Mouse (Mus musculus) ES-Bruce4 (cell line): ENCODE results near the gene Ccr6. TPM values are rescaled to one million over a fixed set of nuclear protein-coding genes. Genes with fewer than 3 reads are reported as not detected.

Experiments used
- H3K27ac ChIP-seq: 2 replicates; pipeline ENCODE4 v1.5.1; 2012; ENCODE audit warnings: low read length, inconsistent platforms; ENCODE audit not compliant: insufficient read depth
- H3K27me3 ChIP-seq: 2 replicates; pipeline ENCODE4 v1.6.1; 2012; ENCODE audit warnings: mild to moderate bottlenecking, low read length, inconsistent platforms; ENCODE audit not compliant: control insufficient read depth, poor library complexity, insufficient read depth, severe bottlenecking
- H3K36me3 ChIP-seq: 2 replicates; pipeline ENCODE4 v1.6.1; 2012; ENCODE audit warnings: inconsistent platforms, mild to moderate bottlenecking, low read length, moderate library complexity; ENCODE audit not compliant: control insufficient read depth, poor library complexity, insufficient read depth, severe bottlenecking
- H3K4me1 ChIP-seq: one replicate; pipeline ENCODE4 v1.8.1; 2011; ENCODE audit warnings: low read length; ENCODE audit not compliant: control insufficient read depth, insufficient read depth
- H3K4me3 ChIP-seq: 2 replicates; pipeline ENCODE4 v1.5.1; 2011; ENCODE audit warnings: low read depth, mild to moderate bottlenecking, low read length
- H3K9ac ChIP-seq: 2 replicates; pipeline ENCODE4 v1.6.1; 2012; ENCODE audit warnings: low read depth, mild to moderate bottlenecking, inconsistent platforms; ENCODE audit not compliant: poor library complexity, severe bottlenecking
- H3K9me3 ChIP-seq: replicated peaks from 2 replicates; pipeline ENCODE4 v1.6.1; 2012; ENCODE audit warnings: mild to moderate bottlenecking, low read length, inconsistent platforms; ENCODE audit not compliant: control insufficient read depth, poor library complexity, insufficient read depth, severe bottlenecking
- CTCF ChIP-seq: IDR thresholded peaks from one replicate; pipeline ENCODE4 v1.8.1; 2011; ENCODE audit warnings: low read depth, low read length
- EP300 ChIP-seq: IDR thresholded peaks from 2 replicates; pipeline ENCODE4 v1.6.1; 2011; ENCODE audit warnings: low read depth, low read length; ENCODE audit not compliant: insufficient read depth
- POLR2A ChIP-seq: IDR thresholded peaks from one replicate; pipeline ENCODE4 v1.8.1; 2011; ENCODE audit warnings: low read length; ENCODE audit not compliant: insufficient read depth
- polyA plus RNA-seq: library from polyadenylated mRNA; stranded (reverse); fragments of >200 nt; gene quantifications from 2 replicates; pipeline ENCODE4 v1.2.4, GENCODE M21; 2011; ENCODE audit warnings: low read depth; ENCODE audit not compliant: missing spikeins, insufficient read depth, insufficient read length

Gene Ccr6
- polyA plus RNA-seq, 1 experiment: not detected

DNA sequence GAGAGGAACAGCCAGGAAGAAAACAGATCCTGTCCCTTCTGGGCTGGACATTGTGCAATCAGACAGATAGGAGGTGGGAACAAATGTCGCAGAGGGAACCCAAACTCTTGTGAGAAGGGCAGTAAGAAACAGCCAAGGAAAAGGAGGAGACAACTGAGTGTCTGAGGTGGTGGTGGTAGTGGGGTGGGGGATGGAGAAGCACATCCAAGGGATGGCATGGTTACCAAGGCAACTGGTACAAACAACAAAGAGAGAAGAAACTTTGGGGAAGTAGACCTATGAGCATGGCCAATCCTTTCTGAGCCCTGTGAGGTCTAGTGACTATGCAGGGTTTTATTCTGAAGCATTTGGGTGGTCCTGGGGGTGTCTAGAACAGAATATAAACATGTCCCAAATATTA is 21.5 kb upstream of the Ccr6 start:
- Histone ChIP-seq H3K9me3 (0 out of 2 replicates have a peak, but pooled peaks cover 6% of the 10 kb centered on the region), H3K27ac (no peak overlapping the region), H3K36me3 (no peaks in the 10 kb centered on the region), H3K9ac (no peak overlapping the region), H3K4me1 (no peaks in the 10 kb centered on the region), H3K27me3 (no peaks in the 10 kb centered on the region), H3K4me3 (no peak overlapping the region)
- TF ChIP-seq EP300 (no peak), CTCF (no peak), POLR2A (no peak)

DNA sequence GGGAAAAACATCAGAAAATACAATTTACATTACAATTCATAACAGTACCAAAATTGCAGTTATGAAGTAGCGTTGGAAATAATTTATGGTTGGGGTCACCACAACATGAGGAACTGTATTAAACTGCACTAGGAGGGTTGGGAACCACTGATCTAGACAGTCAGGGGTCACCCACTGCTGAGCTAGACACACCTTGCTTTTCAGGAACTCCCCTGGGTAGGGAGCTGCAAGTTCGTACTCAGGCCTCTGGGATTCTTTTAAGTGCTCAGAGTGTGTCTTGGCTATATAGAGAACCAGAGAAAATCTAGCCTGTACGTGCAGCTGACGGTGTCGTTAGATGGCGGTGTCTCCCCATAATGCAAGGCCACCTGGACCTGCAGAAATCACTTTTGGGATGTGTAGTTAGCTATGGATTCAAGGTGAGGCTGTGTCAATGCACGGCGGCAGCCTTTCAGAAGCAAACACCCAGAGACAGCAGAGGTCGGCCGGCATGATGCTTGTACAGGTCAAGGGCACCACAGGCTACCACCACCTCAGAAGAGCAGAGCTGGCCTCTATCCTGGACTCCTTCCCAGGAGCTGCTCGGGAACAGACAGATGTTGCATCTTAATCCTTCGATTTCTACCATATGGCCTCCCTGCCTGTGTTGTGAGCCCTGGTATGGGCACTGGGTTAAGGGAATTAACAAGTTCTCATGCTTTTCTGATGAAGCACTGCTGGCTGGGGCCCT is 20.7 kb upstream of the Ccr6 start:
- TF ChIP-seq EP300: no peak
- no peak for TF ChIP-seq CTCF
- TF ChIP-seq POLR2A: no peak
- Histone ChIP-seq H3K27me3 (no peaks in the 10 kb centered on the region), H3K9ac (no peak overlapping the region), H3K36me3 (no peaks in the 10 kb centered on the region), H3K27ac (no peak overlapping the region), H3K4me1 (no peaks in the 10 kb centered on the region), H3K4me3 (no peak overlapping the region), H3K9me3 (0 out of 2 replicates have a peak, but pooled peaks cover 6% of the 10 kb centered on the region)

DNA sequence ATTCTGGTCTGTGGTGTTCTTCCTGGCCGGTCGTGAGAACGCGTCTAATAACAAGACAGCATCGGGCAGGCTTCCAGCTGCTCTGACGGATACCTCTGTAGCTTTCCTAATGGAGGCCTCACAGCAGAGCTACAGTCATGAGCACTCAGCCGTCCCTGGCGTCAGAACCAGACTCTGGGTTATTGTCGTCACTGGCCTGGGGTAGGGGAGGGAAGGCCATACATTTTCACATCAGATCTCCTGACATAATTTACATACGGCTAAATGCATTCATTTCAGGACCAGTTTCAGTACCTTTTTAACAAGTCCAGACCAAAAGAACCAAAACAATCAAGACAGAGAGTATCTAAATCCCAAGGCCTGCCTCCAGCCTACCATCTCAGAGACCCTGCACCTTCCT is 12.6 kb upstream of the Ccr6 start:
- Histone ChIP-seq H3K4me3 (no peak overlapping the region), H3K27me3 (no peaks in the 10 kb centered on the region), H3K9me3 (no peaks in the 10 kb centered on the region), H3K36me3 (no peaks in the 10 kb centered on the region), H3K9ac (no peak overlapping the region), H3K4me1 (no peaks in the 10 kb centered on the region), H3K27ac (no peak overlapping the region)
- no peak for TF ChIP-seq CTCF
- TF ChIP-seq POLR2A: no peak
- TF ChIP-seq EP300: no peak

DNA sequence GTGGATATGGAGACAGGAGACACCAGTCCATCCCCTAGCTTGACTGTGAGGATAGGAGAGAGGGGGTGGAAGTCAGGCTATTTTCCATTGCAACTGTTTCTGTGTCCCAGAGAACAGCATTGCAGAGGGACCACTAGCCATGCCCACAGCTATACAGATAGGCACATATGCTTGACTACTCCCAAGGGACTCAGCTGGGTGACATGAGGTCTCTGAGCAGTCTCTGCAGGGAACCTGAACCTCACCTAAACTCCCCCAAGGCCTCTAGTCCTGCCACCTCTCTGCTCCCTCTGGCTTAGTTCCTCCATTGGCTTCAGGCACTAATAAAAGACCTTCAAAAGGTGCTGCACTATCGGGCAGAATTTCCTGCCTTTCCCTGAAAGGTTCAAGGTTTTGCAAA is 11.8 kb upstream of the Ccr6 start:
- no peak for TF ChIP-seq EP300
- no peak for TF ChIP-seq CTCF
- TF ChIP-seq POLR2A: no peak
- H3K27me3 ChIP-seq: no peaks in the 10 kb centered on the region
- no peaks in the 10 kb centered on the region for H3K36me3 ChIP-seq
- no peaks in the 10 kb centered on the region for H3K4me1 ChIP-seq
- H3K9ac ChIP-seq: no peak overlapping the region
- no peaks in the 10 kb centered on the region for H3K9me3 ChIP-seq
- no peak overlapping the region for H3K4me3 ChIP-seq
- H3K27ac ChIP-seq: no peak overlapping the region

DNA sequence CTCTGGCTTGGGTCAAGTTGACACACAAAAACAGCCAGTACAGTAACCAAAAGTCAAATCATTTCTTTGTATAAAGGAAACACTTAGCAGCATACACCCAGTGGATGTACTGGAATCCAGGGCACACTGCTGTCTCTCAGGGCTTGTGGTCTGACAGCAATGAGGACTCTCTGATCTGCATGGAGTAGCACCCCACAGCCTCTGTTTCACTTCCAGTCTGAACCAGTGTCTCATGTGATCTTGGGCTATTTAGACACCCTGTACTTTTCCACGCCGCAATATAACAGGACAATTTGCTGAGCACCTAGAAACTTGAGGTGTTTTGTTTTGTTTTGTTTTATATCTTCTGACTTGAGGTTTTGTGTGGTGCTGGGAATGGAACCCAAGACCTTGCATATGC is 10.7 kb upstream of the Ccr6 start:
- no peak overlapping the region for H3K4me3 ChIP-seq
- no peaks in the 10 kb centered on the region for H3K4me1 ChIP-seq
- no peaks in the 10 kb centered on the region for H3K36me3 ChIP-seq
- H3K27ac ChIP-seq: no peak overlapping the region
- no peaks in the 10 kb centered on the region for H3K27me3 ChIP-seq
- TF ChIP-seq POLR2A (no peak), EP300 (no peak), CTCF (no peak)
- no peak overlapping the region for H3K9ac ChIP-seq
- H3K9me3 ChIP-seq: no peaks in the 10 kb centered on the region

DNA sequence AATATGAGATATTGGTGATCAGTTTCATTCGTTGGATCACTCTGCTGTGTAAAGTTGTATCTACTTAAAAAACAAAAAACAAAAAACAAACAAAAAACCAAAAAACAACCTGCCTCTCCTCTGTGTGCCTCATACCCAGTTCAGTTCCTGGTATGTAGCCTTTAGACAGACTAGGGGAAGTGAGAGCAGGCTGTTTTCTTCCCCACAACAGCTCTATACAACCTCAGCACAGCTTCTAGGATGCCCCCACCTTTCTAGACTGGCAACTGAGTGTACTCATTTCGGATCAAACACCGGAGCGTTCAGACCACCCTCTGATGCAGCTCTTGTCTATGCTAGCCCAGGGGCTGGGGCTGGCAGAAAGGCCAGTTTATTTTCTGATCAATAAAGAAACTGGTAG is 10.1 kb upstream of the Ccr6 start:
- Histone ChIP-seq H3K9me3 (no peaks in the 10 kb centered on the region), H3K4me1 (no peaks in the 10 kb centered on the region), H3K9ac (no peak overlapping the region), H3K36me3 (no peaks in the 10 kb centered on the region), H3K4me3 (no peak overlapping the region), H3K27me3 (no peaks in the 10 kb centered on the region), H3K27ac (no peak overlapping the region)
- TF ChIP-seq POLR2A (no peak), CTCF (no peak), EP300 (no peak)
